ENCODE assay signal across 27 mouse cellular contexts in the genomic region with DNA sequence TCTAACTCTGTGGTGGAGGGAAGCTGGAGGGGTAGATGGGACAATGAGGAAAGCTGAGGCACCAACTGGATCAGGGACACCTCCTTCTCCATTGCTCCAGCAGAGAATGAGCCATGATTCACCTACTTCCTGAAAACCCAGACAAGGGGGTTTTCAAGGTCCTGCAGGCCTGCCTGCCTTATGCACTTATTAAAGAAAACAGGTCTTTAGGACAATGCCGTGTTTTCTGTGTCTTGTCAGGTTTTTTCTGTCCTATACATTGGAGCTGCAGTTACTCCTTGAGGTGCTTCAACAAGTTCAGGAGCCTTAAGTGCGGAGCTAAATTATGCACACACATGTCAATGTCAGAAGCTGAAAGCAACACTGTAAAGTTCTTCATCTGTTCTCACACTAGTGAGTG. TPM values are rescaled to one million over a fixed set of nuclear protein-coding genes. Genes with fewer than 3 reads are reported as not detected.
DNase-seq lines count a peak whose midpoint lies in the region; ATAC-seq and TF ChIP-seq lines count a peak whose summit lies in the region.
"Had no signal": no experiment of that assay in that cellular context is flagged by ENCODE, and none has a peak within 500 bp of the region (broad histone marks: within the 10 kb centered on the region; RNA-seq: fewer than 3 reads in every experiment).

No protein-coding gene starts in this region.

- no peaks in the 10 kb centered on the region for H3K9me3 ChIP-seq in liver, postnatal 0 days (ENCODE audit: low read length)
- no peaks in the 10 kb centered on the region for H3K9me3 ChIP-seq in liver, embryonic 12.5 days (replicated peaks)
- no peaks in the 10 kb centered on the region for H3K9me3 ChIP-seq in intestine, embryonic 16.5 days (ENCODE audit: control insufficient read depth, low read length)
- H3K9me3 ChIP-seq: embryonic facial prominence, embryonic 12.5 days; embryonic facial prominence, embryonic 15.5 days; forebrain, embryonic 12.5 days; forebrain, embryonic 15.5 days; G1E; hindbrain, embryonic 13.5 days had no signal

- DNase-seq in adrenal gland, adult (ENCODE audit: inconsistent age in 2 of 2, low spot score in 1 of 2), result peak; percentile 33 to 72
- DNase-seq in adrenal gland, postnatal 4 days (ENCODE audit: low spot score in 2 of 2), result no peak
- DNase-seq in liver, postnatal 0 days, result no peak
- DNase-seq in retina, postnatal 1 day, result no peak
- no peak for DNase-seq in left cerebral cortex, postnatal 25 days (ENCODE audit: low spot score in 2 of 2)
- DNase-seq: adrenal gland, adult 2 months; adrenal gland, postnatal 36 days; B cell, adult 2 months; cerebellum, adult 11 months; cerebellum, adult 2 months; cerebellum, adult 9-11 months; cerebellum, postnatal 25 days; gastrocnemius, postnatal 10 days; heart, adult 11 months had no signal

- ATAC-seq in liver, postnatal 0 days, result no peak
- ATAC-seq in liver, embryonic 12.5 days, result no peak
- no peak for ATAC-seq in intestine, embryonic 16.5 days
- ATAC-seq: forebrain, embryonic 15.5 days; hindbrain, embryonic 16.5 days; inflammation-experienced regulatory T-cells, adult 6 months; Patski had no signal

- no peak overlapping the region for H3K9ac ChIP-seq in liver, postnatal 0 days (replicated peaks)
- no peak overlapping the region for H3K9ac ChIP-seq in liver, embryonic 12.5 days
- no peak overlapping the region for H3K9ac ChIP-seq in intestine, embryonic 16.5 days (ENCODE audit: low read depth, low read length)
- H3K9ac ChIP-seq: embryonic facial prominence, embryonic 12.5 days; embryonic facial prominence, embryonic 15.5 days; forebrain, embryonic 12.5 days; forebrain, embryonic 15.5 days; hindbrain, embryonic 13.5 days had no signal

- 0 out of 2 replicates have a peak overlapping the region, but pooled peaks have one; percentile 9 for H3K27ac ChIP-seq in liver, postnatal 0 days (ENCODE audit: low read depth)
- H3K27ac ChIP-seq in liver, embryonic 12.5 days, result no peak overlapping the region
- 0 out of 2 replicates have a peak overlapping the region, but pooled peaks have one; percentile 81 for H3K27ac ChIP-seq in intestine, embryonic 16.5 days (ENCODE audit: low read length)
- H3K27ac ChIP-seq: embryonic facial prominence, embryonic 12.5 days; embryonic facial prominence, embryonic 15.5 days; forebrain, embryonic 12.5 days; forebrain, embryonic 15.5 days had no signal

- peaks cover 49% of the 10 kb centered on the region for H3K4me1 ChIP-seq in liver, postnatal 0 days (ENCODE audit: insufficient read depth)
- H3K4me1 ChIP-seq in liver, embryonic 12.5 days, result peaks cover 54% of the 10 kb centered on the region
- peaks cover 41% of the 10 kb centered on the region for H3K4me1 ChIP-seq in intestine, embryonic 16.5 days (ENCODE audit: control insufficient read depth, insufficient read depth, low read length)

- H3K27me3 ChIP-seq in liver, postnatal 0 days (ENCODE audit: insufficient read depth, low read length), result no peaks in the 10 kb centered on the region
- H3K27me3 ChIP-seq in liver, embryonic 12.5 days (replicated peaks), result no peaks in the 10 kb centered on the region
- no peaks in the 10 kb centered on the region for H3K27me3 ChIP-seq in intestine, embryonic 16.5 days (replicated peaks; ENCODE audit: control insufficient read depth, insufficient read depth, low read length)
- H3K27me3 ChIP-seq: CH12.LX; embryonic facial prominence, embryonic 12.5 days; embryonic facial prominence, embryonic 15.5 days; forebrain, embryonic 12.5 days; forebrain, embryonic 15.5 days; hindbrain, embryonic 13.5 days; Patski had no signal

- 91% methylated on average over 2 of the region's 2 CpGs for WGBS in liver, postnatal 0 days (ENCODE audit: insufficient replicate concordance)
- WGBS in liver, embryonic 12.5 days (ENCODE audit: insufficient replicate concordance), result 79% methylated on average over 2 of the region's 2 CpGs
- 87% methylated on average over 2 of the region's 2 CpGs for WGBS in intestine, embryonic 16.5 days

- no peak for TF ChIP-seq CTCF in liver, postnatal 0 days (IDR thresholded peaks at IDR 0.05; ENCODE audit: low read depth)

- H3K36me3 ChIP-seq in liver, postnatal 0 days (replicated peaks; ENCODE audit: insufficient read depth, low read length), result peaks cover 12% of the 10 kb centered on the region; the same call in 1 of the 2 replicates
- peaks cover 15% of the 10 kb centered on the region; the same call in 1 of the 2 replicates for H3K36me3 ChIP-seq in liver, embryonic 12.5 days
- no peaks in the 10 kb centered on the region for H3K36me3 ChIP-seq in intestine, embryonic 16.5 days (ENCODE audit: control insufficient read depth, insufficient read depth, low read length)
- H3K36me3 ChIP-seq: embryonic facial prominence, embryonic 12.5 days; embryonic facial prominence, embryonic 15.5 days; forebrain, embryonic 12.5 days had no signal

- H3K4me3 ChIP-seq in liver, postnatal 0 days (ENCODE audit: low read depth, low read length), result no peak overlapping the region
- no peak overlapping the region for H3K4me3 ChIP-seq in liver, embryonic 12.5 days
- no peak overlapping the region for H3K4me3 ChIP-seq in intestine, embryonic 16.5 days (ENCODE audit: low read length)
- H3K4me3 ChIP-seq: embryonic facial prominence, embryonic 12.5 days; embryonic facial prominence, embryonic 15.5 days; forebrain, embryonic 12.5 days; forebrain, embryonic 15.5 days; hindbrain, embryonic 13.5 days had no signal

- TF ChIP-seq EP300 in liver, postnatal 0 days (IDR thresholded peaks at IDR 0.05; ENCODE audit: low read depth), result no peak

- H3K4me2 ChIP-seq in liver, postnatal 0 days (ENCODE audit: low read depth, low read length), result no peak overlapping the region
- H3K4me2 ChIP-seq in liver, embryonic 12.5 days, result no peak overlapping the region
- H3K4me2 ChIP-seq in intestine, embryonic 16.5 days (ENCODE audit: low read depth, low read length), result no peak overlapping the region
- H3K4me2 ChIP-seq: embryonic facial prominence, embryonic 12.5 days; embryonic facial prominence, embryonic 15.5 days; forebrain, embryonic 12.5 days; forebrain, embryonic 15.5 days; heart, embryonic 11.5 days; hindbrain, embryonic 13.5 days had no signal

- intact Hi-C loops in left cerebral cortex, postnatal 25 days (cut with DNase I), result no loop called here

RNA-seq across cellular contexts. Expression of gene Naif1, which starts 8.7 kb away (rescaled TPM):
- total RNA-seq in adrenal gland, postnatal 4 days (2021), result 1 to 10 TPM; 4.1 to 4.2 TPM
- polyA plus RNA-seq in liver, postnatal 0 days (2015; fragmentation: Nextera tagmentation; extraction: Ambion mirVana), result 1.6 and 1.8 TPM in 2 replicates
- 2.9 and 3.2 TPM in 2 replicates for polyA plus RNA-seq in liver, embryonic 12.5 days (2016; fragmentation: Nextera tagmentation; extraction: Ambion mirVana)
- 5.1 and 5.3 TPM in 2 replicates for polyA plus RNA-seq in intestine, embryonic 16.5 days (2015; fragmentation: Nextera tagmentation; extraction: Ambion mirVana)
- total RNA-seq in left cerebral cortex, postnatal 25 days (2021), result 1 to 10 TPM; 4.2 TPM

RNA-seq across cellular contexts. Expression of gene Slc25a25, which starts 9.7 kb away (rescaled TPM):
- total RNA-seq in adrenal gland, postnatal 4 days (2021), result 10 to 100 TPM; 28.0 to 33.7 TPM
- 32.4 and 36.9 TPM in 2 replicates for polyA plus RNA-seq in liver, postnatal 0 days (2015; fragmentation: Nextera tagmentation; extraction: Ambion mirVana)
- 11.4 and 11.9 TPM in 2 replicates for polyA plus RNA-seq in liver, embryonic 12.5 days (2016; fragmentation: Nextera tagmentation; extraction: Ambion mirVana)
- polyA plus RNA-seq in intestine, embryonic 16.5 days (2015; fragmentation: Nextera tagmentation; extraction: Ambion mirVana), result 19.3 and 19.9 TPM in 2 replicates
- 10 to 100 TPM; 59.0 to 64.8 TPM for total RNA-seq in left cerebral cortex, postnatal 25 days (2021)

RNA-seq across cellular contexts. Expression of gene Ptges2, which starts 45.9 kb away (rescaled TPM):
- total RNA-seq in adrenal gland, postnatal 4 days (2021), result 10 to 100 TPM; 49.2 to 60.7 TPM
- 13.8 and 15.7 TPM in 2 replicates for polyA plus RNA-seq in liver, postnatal 0 days (2015; fragmentation: Nextera tagmentation; extraction: Ambion mirVana)
- 19.3 and 21.1 TPM in 2 replicates for polyA plus RNA-seq in liver, embryonic 12.5 days (2016; fragmentation: Nextera tagmentation; extraction: Ambion mirVana)
- 49.1 and 49.8 TPM in 2 replicates for polyA plus RNA-seq in intestine, embryonic 16.5 days (2015; fragmentation: Nextera tagmentation; extraction: Ambion mirVana)
- total RNA-seq in left cerebral cortex, postnatal 25 days (2021), result 10 to 100 TPM; 44.4 to 50.3 TPM

RNA-seq across cellular contexts. Expression of gene Lcn2, which starts 53.5 kb away (rescaled TPM):
- 10 to 100 TPM; 11.5 to 33.6 TPM for total RNA-seq in adrenal gland, postnatal 4 days (2021)
- 411 and 419 TPM in 2 replicates for polyA plus RNA-seq in liver, postnatal 0 days (2015; fragmentation: Nextera tagmentation; extraction: Ambion mirVana)
- 15.2 and 17.7 TPM in 2 replicates for polyA plus RNA-seq in liver, embryonic 12.5 days (2016; fragmentation: Nextera tagmentation; extraction: Ambion mirVana)
- polyA plus RNA-seq in intestine, embryonic 16.5 days (2015; fragmentation: Nextera tagmentation; extraction: Ambion mirVana), result 2.2 and 4.2 TPM in 2 replicates
- total RNA-seq in left cerebral cortex, postnatal 25 days (2021), result under 1 TPM; 0.76 to 0.85 TPM
- total RNA-seq: CH12.LX, G1E had no signal
- polyA plus RNA-seq: hindbrain, embryonic 13.5 days had no signal

RNA-seq across cellular contexts. Expression of gene 1110008P14Rik, which starts 59.8 kb away (rescaled TPM):
- 100 to 1,000 TPM in 1 of 2 experiments, 10 to 100 TPM in 1; 94.9 to 121 TPM for total RNA-seq in adrenal gland, postnatal 4 days (2021)
- 30.1 and 32.2 TPM in 2 replicates for polyA plus RNA-seq in liver, postnatal 0 days (2015; fragmentation: Nextera tagmentation; extraction: Ambion mirVana)
- 36.2 and 40.6 TPM in 2 replicates for polyA plus RNA-seq in liver, embryonic 12.5 days (2016; fragmentation: Nextera tagmentation; extraction: Ambion mirVana)
- 44.2 and 45.8 TPM in 2 replicates for polyA plus RNA-seq in intestine, embryonic 16.5 days (2015; fragmentation: Nextera tagmentation; extraction: Ambion mirVana)
- total RNA-seq in left cerebral cortex, postnatal 25 days (2021), result 100 to 1,000 TPM; 375 to 446 TPM

Comparison
In these comparisons a context has a peak if more than half of its experiments do, and no peak if none do; other contexts are left out.
1. DNase-seq: peak in adrenal gland, adult (2 of 2); none in adrenal gland, postnatal 4 days (0 of 2), liver, postnatal 0 days (single experiment), retina, postnatal 1 day (single experiment) and left cerebral cortex, postnatal 25 days (0 of 2).